Mouse (Mus musculus) brain, embryonic 14.5 days (tissue): ENCODE results near the gene Tnp1.

Experiments used
- CTCF ChIP-seq: fragments of 200-500 bp; IDR thresholded peaks from 2 replicates; pipeline ENCODE4 v1.5.1; 2012; ENCODE audit warnings: inconsistent platforms, mild to moderate bottlenecking, moderate library complexity, borderline replicate concordance; ENCODE audit not compliant: insufficient read depth, insufficient read length; ENCODE audit errors: extremely low read depth
- POLR2A ChIP-seq: fragments of 200-500 bp; IDR thresholded peaks from 2 replicates; pipeline ENCODE4 v1.6.1; 2012; ENCODE audit warnings: mild to moderate bottlenecking, inconsistent platforms, borderline replicate concordance; ENCODE audit not compliant: poor library complexity, insufficient read depth, insufficient read length, severe bottlenecking; ENCODE audit errors: extremely low read depth

- TF ChIP-seq CTCF, result no peak
- TF ChIP-seq POLR2A, result no peak
Measured at GRCm38 (mm10) chr1:72986715-72987114, 29.0 kb downstream of the Tnp1 start.
